Mouse (Mus musculus) lung, adult 18-20 months (tissue): ENCODE measurements around the gene Prss23.

ENCODE experiments used
- DNase-seq, 2 experiments: peaks; one replicate each; pipeline ENCODE4 v3.0.0; 2022; ENCODE audit warnings: mixed read lengths in 2 of 2

The Prss23 gene

GRCm38 (mm10) chr7:89526731-89527429, at the start of gene Prss23:
Gene Prss23, minus strand, starts transcription at chr7:89527187.
- no peak for DNase-seq

- no peak for DNase-seq
These were observed 49.1 kb upstream of the Prss23 start for GRCm38 (mm10) chr7:89576127-89576526.

GRCm38 (mm10) chr7:89564569-89564968, 37.6 kb upstream of the Prss23 start:
- DNase-seq: no peak

- DNase-seq: peak; percentile 16 to 36
These were observed 36.5 kb upstream of the Prss23 start for GRCm38 (mm10) chr7:89563501-89563900.

DNA sequence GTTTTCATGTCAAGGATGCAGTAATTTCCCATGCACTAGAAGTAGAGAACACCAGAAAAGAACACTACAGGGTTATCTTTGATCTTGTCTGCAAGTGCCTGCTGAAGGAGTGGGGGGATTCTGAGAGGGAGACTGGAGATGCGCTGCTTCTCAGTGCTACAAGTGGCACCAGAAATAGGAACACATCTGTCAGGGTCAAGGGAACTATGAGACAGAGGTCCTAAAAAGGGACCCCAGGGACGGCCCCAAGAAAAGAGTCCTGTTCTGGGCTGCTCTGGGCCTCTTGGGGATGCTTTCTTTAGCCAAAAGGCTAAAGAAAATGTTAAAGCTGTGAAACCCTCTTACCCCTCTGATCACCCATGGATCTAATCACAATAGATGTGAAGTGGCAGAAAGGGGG, 35.2 kb upstream of the Prss23 start:
- DNase-seq: no peak

GRCm38 (mm10) chr7:89560939-89561338, 34.0 kb upstream of the Prss23 start:
- peak; percentile 16 to 20 for DNase-seq

GRCm38 (mm10) chr7:89559633-89560032, 32.6 kb upstream of the Prss23 start:
- DNase-seq: no peak

GRCm38 (mm10) chr7:89559105-89559504, 32.1 kb upstream of the Prss23 start:
- no peak for DNase-seq

- peak in 1 of 2 experiments; percentile 6 for DNase-seq
These were observed 31.6 kb upstream of the Prss23 start for GRCm38 (mm10) chr7:89558446-89559039.

- DNase-seq: no peak
These were observed 30.1 kb upstream of the Prss23 start for GRCm38 (mm10) chr7:89557056-89557455.

DNA sequence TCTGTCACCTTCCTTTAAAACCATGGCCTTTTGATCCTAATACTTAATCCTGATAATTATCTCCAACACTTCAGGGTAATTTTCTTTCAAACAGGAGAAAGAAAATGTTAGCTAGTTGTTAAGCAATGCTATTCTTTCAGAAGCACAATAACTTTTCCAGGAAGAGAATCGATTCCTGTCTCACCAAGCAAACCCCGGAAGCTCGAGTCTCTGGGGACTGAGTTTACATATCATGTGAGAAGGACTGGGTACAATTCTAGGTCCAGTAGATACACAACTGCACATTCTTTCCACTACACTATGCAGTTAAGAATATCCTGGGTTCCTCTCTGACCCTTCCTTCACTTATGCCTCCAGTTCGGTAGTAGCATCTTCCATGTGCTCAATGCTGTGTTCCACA, 29.7 kb upstream of the Prss23 start:
- no peak for DNase-seq

DNA sequence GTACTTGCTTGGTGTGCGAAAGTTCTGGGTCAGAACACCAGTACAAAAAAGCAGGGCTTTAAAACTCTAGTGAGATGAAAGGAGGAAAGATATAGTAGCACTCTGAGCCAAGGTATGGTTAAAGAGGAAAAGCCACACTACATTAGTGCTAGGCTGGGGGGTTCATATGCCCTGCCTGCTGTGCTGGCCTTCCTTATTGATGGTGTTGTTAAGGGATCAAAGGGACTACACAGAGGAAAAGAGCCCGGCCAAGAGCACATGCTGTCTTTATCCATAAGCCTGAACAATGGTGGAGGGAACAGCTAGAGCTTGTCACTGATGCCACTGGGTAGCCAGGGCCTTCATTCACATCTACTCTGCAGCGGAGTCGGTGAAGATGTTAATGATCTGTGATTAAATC, 28.2 kb upstream of the Prss23 start:
- DNase-seq: peak in 1 of 2 experiments; percentile 5

DNA sequence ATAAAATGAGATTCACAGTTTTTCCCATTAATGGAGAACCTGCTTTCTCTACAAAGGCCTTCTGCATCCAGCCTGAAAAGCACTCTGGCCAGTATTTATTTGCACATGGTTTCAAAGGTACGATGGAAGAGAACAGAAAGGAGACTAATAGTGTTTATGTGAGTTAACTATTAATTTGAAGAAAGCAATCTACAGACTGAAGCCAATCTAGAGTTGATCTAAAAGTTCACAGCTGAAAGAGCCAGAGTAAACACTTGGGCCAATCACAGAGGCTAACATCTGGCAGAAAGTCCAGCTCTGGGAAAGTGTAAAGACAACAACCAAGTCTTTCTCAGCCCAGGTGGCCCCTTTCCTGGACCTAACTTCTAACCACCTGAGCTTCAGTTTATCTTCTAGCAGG, 27.1 kb upstream of the Prss23 start:
- DNase-seq: no peak

DNA sequence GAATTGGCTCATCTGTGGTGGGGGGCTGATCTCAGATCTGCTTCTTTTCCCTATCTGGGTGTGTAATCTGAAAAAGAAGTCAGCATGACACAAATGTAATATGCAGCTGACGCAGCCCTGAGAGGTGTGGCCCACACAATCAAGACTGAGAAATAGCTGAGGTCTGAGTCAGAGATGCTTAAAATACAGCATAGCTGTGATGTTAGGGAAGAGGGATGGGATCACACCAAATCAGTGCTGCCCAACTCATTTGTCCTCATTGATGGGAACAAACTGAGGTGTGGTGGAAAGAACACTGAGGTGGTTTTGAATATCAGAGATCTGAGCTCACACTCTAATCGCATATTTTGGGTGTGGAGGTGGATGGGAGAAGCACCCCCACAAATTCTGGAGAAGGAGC, 14.0 kb upstream of the Prss23 start:
- peak in 1 of 2 experiments; percentile 16 for DNase-seq

- no peak for DNase-seq
These were observed 12.4 kb upstream of the Prss23 start for GRCm38 (mm10) chr7:89539391-89539790.

GRCm38 (mm10) chr7:89527430-89527856, 456 bp upstream of the Prss23 start:
- no peak for DNase-seq

DNA sequence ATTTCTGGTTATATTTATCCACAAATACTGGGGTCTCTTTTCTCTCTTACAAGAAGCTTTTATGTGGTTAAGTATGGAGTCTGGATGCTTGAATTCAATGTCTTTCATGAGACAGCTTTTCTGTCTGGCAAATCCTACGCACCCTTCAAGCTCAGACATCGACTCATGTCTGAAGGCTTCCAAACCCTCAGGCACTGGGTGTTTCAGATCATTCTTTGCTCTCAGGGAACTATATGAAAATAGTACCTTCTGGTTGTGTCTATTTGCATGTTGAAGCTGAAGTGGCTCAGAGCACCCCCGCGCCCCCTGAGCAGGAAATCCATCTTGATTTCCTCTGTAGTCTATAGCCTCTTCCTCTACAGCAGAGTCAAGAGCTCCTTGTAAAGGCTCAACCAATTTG, 3.2 kb downstream of the Prss23 start:
- DNase-seq: no peak

- no peak for DNase-seq
These were observed 4.8 kb downstream of the Prss23 start for GRCm38 (mm10) chr7:89522170-89522569.

- peak; percentile 59 to 64 for DNase-seq
These were observed 9.3 kb downstream of the Prss23 start for GRCm38 (mm10) chr7:89517460-89518390.

- DNase-seq: no peak
These were observed 10.2 kb downstream of the Prss23 start for GRCm38 (mm10) chr7:89516551-89517459.

DNA sequence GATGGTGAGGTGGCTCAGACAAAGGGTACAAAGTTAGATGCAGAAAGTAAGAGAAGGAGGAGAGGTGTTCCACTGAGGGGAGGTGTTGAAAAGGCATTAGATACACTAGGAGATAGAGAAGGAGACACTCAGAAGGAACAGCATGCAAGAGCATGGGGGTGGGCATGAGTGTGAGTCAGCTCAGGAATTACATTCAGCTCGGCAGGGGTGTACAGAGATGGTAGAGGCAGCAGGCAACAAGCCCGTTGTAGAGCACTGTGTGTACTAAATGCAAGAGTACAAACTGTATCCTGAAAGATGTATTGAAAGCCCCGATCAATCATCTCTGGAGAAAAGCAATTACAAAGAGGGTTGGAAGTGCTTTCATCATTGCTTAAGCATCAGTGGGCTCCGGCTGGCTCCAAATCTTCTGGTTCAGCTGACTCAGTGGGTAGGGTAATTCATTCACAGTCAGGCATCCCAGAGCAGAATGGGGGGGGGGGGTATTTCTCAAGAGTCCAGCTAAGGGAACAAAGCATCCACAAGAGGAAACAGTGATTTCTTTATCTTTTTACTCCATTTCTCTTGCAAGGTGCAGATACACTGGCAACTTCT, 15.0 kb downstream of the Prss23 start:
- DNase-seq: no peak

DNA sequence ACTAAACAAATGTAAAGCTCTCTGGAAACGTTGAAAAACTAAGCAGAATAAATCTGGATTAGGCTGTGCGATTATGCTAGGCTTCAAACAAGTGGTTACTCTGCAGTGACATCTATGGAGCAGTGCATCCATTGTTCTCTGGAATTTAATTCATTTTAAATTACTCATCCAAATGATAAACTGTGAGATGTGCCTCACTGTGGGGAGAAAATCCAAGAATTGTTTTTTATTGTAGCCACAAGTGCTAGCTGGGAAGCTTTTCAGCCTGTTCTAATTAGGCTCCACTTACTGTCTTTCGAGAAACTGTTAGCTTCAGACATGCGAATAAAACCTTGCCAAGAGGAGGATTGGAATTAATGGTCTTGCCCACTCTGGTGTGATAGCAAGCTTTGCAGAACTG, 18.3 kb downstream of the Prss23 start:
- DNase-seq: no peak
